Mouse (Mus musculus): ENCODE results near the gene Bet1l. TPM values are rescaled to one million over a fixed set of nuclear protein-coding genes. Genes with fewer than 3 reads are reported as not detected.

Bet1l gene
- polyA plus RNA-seq, 1 experiment from 2014 or later: 56.4 TPM

- H3K36me3 ChIP-seq: no peaks in the 10 kb centered on the region
- no peak within 1 kb of the TSS for H3K27ac ChIP-seq
- WGBS: 29% methylated on average over 14 of the region's 14 CpGs
- no peak within 1 kb of the TSS for H3K4me3 ChIP-seq
- H3K9ac ChIP-seq: no peak within 1 kb of the TSS
- H3K4me2 ChIP-seq: no peak within 1 kb of the TSS
- peaks cover 3% of the 10 kb centered on the region; the same call in 1 of the 2 replicates for H3K4me1 ChIP-seq
- peaks cover 40% of the 10 kb centered on the region for H3K27me3 ChIP-seq
- H3K9me3 ChIP-seq: no peaks in the 10 kb centered on the region
- ATAC-seq (ENCODE audit: insufficient number of reproducible peaks, insufficient read depth, low FRiP score, low TSS enrichment, low read depth): peak; percentile 44
Measured at GRCm38 (mm10) chr7:140844905-140845665, 12.3 kb downstream of the Bet1l start, which contains the start of gene Scgb1c1. TSS of gene Scgb1c1 (plus strand) at chr7:140845547.

GRCm38 (mm10) chr7:140843806-140844205, 13.6 kb downstream of the Bet1l start:
- no peak overlapping the region for H3K27ac ChIP-seq
- H3K4me2 ChIP-seq: no peak overlapping the region
- peaks cover 41% of the 10 kb centered on the region for H3K27me3 ChIP-seq
- ATAC-seq (ENCODE audit: insufficient number of reproducible peaks, insufficient read depth, low FRiP score, low TSS enrichment, low read depth): no peak
- no peaks in the 10 kb centered on the region for H3K9me3 ChIP-seq
- H3K4me3 ChIP-seq: no peak overlapping the region
- H3K36me3 ChIP-seq: no peaks in the 10 kb centered on the region
- H3K4me1 ChIP-seq: peaks cover 3% of the 10 kb centered on the region; the same call in 1 of the 2 replicates
- no peak overlapping the region for H3K9ac ChIP-seq
- WGBS: 76% methylated on average over 7 of the region's 7 CpGs

GRCm38 (mm10) chr7:140840750-140841735, 16.3 kb downstream of the Bet1l start:
- peaks cover 3% of the 10 kb centered on the region; the same call in 1 of the 2 replicates for H3K4me1 ChIP-seq
- no peak overlapping the region for H3K4me2 ChIP-seq
- H3K27me3 ChIP-seq: peaks cover 41% of the 10 kb centered on the region
- WGBS: 33% methylated on average over 19 of the region's 19 CpGs
- H3K36me3 ChIP-seq: no peaks in the 10 kb centered on the region
- no peaks in the 10 kb centered on the region for H3K9me3 ChIP-seq
- H3K4me3 ChIP-seq: no peak overlapping the region
- ATAC-seq (ENCODE audit: insufficient number of reproducible peaks, insufficient read depth, low FRiP score, low TSS enrichment, low read depth): no peak
- H3K27ac ChIP-seq: no peak overlapping the region
- H3K9ac ChIP-seq: no peak overlapping the region

- ATAC-seq (ENCODE audit: insufficient number of reproducible peaks, insufficient read depth, low FRiP score, low TSS enrichment, low read depth): no peak
- Histone ChIP-seq H3K9me3 (no peaks in the 10 kb centered on the region), H3K4me2 (no peak overlapping the region), H3K4me3 (no peak overlapping the region), H3K36me3 (no peaks in the 10 kb centered on the region), H3K4me1 (no peaks in the 10 kb centered on the region), H3K9ac (no peak overlapping the region), H3K27me3 (peaks cover 41% of the 10 kb centered on the region), H3K27ac (no peak overlapping the region)
- WGBS: 59% methylated on average over 5 of the region's 5 CpGs
Measured at GRCm38 (mm10) chr7:140839556-140839955, 17.8 kb downstream of the Bet1l start.

GRCm38 (mm10) chr7:140836243-140837115, 20.9 kb downstream of the Bet1l start:
- Histone ChIP-seq H3K9me3 (no peaks in the 10 kb centered on the region), H3K36me3 (no peaks in the 10 kb centered on the region), H3K27me3 (peaks cover 12% of the 10 kb centered on the region), H3K9ac (no peak overlapping the region), H3K4me3 (no peak overlapping the region), H3K4me2 (no peak overlapping the region), H3K4me1 (no peaks in the 10 kb centered on the region), H3K27ac (no peak overlapping the region)
- 82% methylated on average over 9 of the region's 9 CpGs for WGBS
- no peak for ATAC-seq (ENCODE audit: insufficient number of reproducible peaks, insufficient read depth, low FRiP score, low TSS enrichment, low read depth)

GRCm38 (mm10) chr7:140835758-140836087, 21.7 kb downstream of the Bet1l start:
- Histone ChIP-seq H3K27me3 (peaks cover 5% of the 10 kb centered on the region), H3K27ac (no peak overlapping the region), H3K4me3 (no peak overlapping the region), H3K4me1 (no peaks in the 10 kb centered on the region), H3K9me3 (no peaks in the 10 kb centered on the region), H3K36me3 (no peaks in the 10 kb centered on the region), H3K9ac (no peak overlapping the region), H3K4me2 (no peak overlapping the region)
- ATAC-seq (ENCODE audit: insufficient number of reproducible peaks, insufficient read depth, low FRiP score, low TSS enrichment, low read depth): no peak
- 80% methylated on average over 2 of the region's 2 CpGs for WGBS

GRCm38 (mm10) chr7:140834968-140835757, 22.2 kb downstream of the Bet1l start, which contains the start of gene Urah:
TSS of gene Urah (plus strand) at chr7:140835018.
- H3K9ac ChIP-seq: no peak within 1 kb of the TSS
- H3K4me3 ChIP-seq: no peak within 1 kb of the TSS
- ATAC-seq (ENCODE audit: insufficient number of reproducible peaks, insufficient read depth, low FRiP score, low TSS enrichment, low read depth): no peak
- H3K36me3 ChIP-seq: no peaks in the 10 kb centered on the region
- H3K4me2 ChIP-seq: no peak within 1 kb of the TSS
- peaks cover 2% of the 10 kb centered on the region for H3K27me3 ChIP-seq
- WGBS: 34% methylated on average over 20 of the region's 20 CpGs
- no peaks in the 10 kb centered on the region for H3K4me1 ChIP-seq
- no peak within 1 kb of the TSS for H3K27ac ChIP-seq
- no peaks in the 10 kb centered on the region for H3K9me3 ChIP-seq

GRCm38 (mm10) chr7:140833341-140833740, 24.0 kb downstream of the Bet1l start:
- Histone ChIP-seq H3K9ac (no peak overlapping the region), H3K4me3 (no peak overlapping the region), H3K4me1 (no peaks in the 10 kb centered on the region), H3K27me3 (no peaks in the 10 kb centered on the region; the same call in 1 of the 2 replicates), H3K36me3 (no peaks in the 10 kb centered on the region), H3K9me3 (no peaks in the 10 kb centered on the region), H3K27ac (no peak overlapping the region), H3K4me2 (no peak overlapping the region)
- WGBS: 83% methylated on average over 4 of the region's 4 CpGs
- no peak for ATAC-seq (ENCODE audit: insufficient number of reproducible peaks, insufficient read depth, low FRiP score, low TSS enrichment, low read depth)

- Histone ChIP-seq H3K9me3 (no peaks in the 10 kb centered on the region), H3K9ac (no peak overlapping the region), H3K36me3 (no peaks in the 10 kb centered on the region), H3K4me1 (no peaks in the 10 kb centered on the region), H3K27ac (no peak overlapping the region), H3K4me3 (no peak overlapping the region), H3K27me3 (0 out of 2 replicates have a peak, but pooled peaks cover 10% of the 10 kb centered on the region), H3K4me2 (no peak overlapping the region)
- ATAC-seq (ENCODE audit: insufficient number of reproducible peaks, insufficient read depth, low FRiP score, low TSS enrichment, low read depth): no peak
- WGBS: 73% methylated on average over 6 of the region's 6 CpGs
Measured at GRCm38 (mm10) chr7:140831447-140831846, 25.9 kb downstream of the Bet1l start.

- Histone ChIP-seq H3K4me2 (no peak overlapping the region), H3K4me1 (no peaks in the 10 kb centered on the region), H3K27ac (no peak overlapping the region), H3K27me3 (peaks cover 15% of the 10 kb centered on the region; the same call in 1 of the 2 replicates), H3K9ac (no peak overlapping the region), H3K4me3 (no peak overlapping the region), H3K9me3 (no peaks in the 10 kb centered on the region), H3K36me3 (no peaks in the 10 kb centered on the region)
- WGBS: 43% methylated on average over 8 of the region's 8 CpGs
- ATAC-seq (ENCODE audit: insufficient number of reproducible peaks, insufficient read depth, low FRiP score, low TSS enrichment, low read depth): no peak
Measured at GRCm38 (mm10) chr7:140828171-140828881, 29.1 kb downstream of the Bet1l start.
